In genomic region chr3:107231202-107231601, GRCm38 (mm10) we compare ENCODE assay signal across 25 mouse cellular contexts. TPM values are rescaled to one million over a fixed set of nuclear protein-coding genes. Genes with fewer than 3 reads are reported as not detected.
DNase-seq lines count a peak whose midpoint lies in the region; ATAC-seq lines count a peak whose summit lies in the region.
"Had no signal": no experiment of that assay in that cellular context is flagged by ENCODE, and none has a peak within 500 bp of the region (broad histone marks: within the 10 kb centered on the region; RNA-seq: fewer than 3 reads in every experiment).

No protein-coding gene starts in this region.

- 60% methylated on average over 4 of the region's 4 CpGs for WGBS in embryonic facial prominence, embryonic 11.5 days
- 67% methylated on average over 4 of the region's 4 CpGs for WGBS in embryonic facial prominence, embryonic 10.5 days
- 32% methylated on average over 4 of the region's 4 CpGs for WGBS in kidney, embryonic 14.5 days
- WGBS in neural tube, embryonic 11.5 days = 53% methylated on average over 4 of the region's 4 CpGs
- WGBS in neural tube, embryonic 15.5 days = 61% methylated on average over 4 of the region's 4 CpGs

- no peak overlapping the region for H3K27ac ChIP-seq in embryonic facial prominence, embryonic 11.5 days (replicated peaks; ENCODE audit: low read depth, low read length)
- no peak overlapping the region for H3K27ac ChIP-seq in embryonic facial prominence, embryonic 10.5 days (replicated peaks)
- H3K27ac ChIP-seq in kidney, embryonic 14.5 days (ENCODE audit: low read depth, low read length) = no peak overlapping the region
- no peak overlapping the region for H3K27ac ChIP-seq in neural tube, embryonic 11.5 days (ENCODE audit: low read depth, low read length)
- no peak overlapping the region for H3K27ac ChIP-seq in neural tube, embryonic 15.5 days (replicated peaks)
- H3K27ac ChIP-seq: embryonic facial prominence, embryonic 13.5 days; forebrain, embryonic 13.5 days; heart, embryonic 10.5 days; heart, embryonic 15.5 days; hindbrain, embryonic 13.5 days; hindbrain, postnatal 0 days had no signal

- H3K9me3 ChIP-seq in embryonic facial prominence, embryonic 11.5 days (replicated peaks; ENCODE audit: control insufficient read depth, low read length) = no peaks in the 10 kb centered on the region
- no peaks in the 10 kb centered on the region for H3K9me3 ChIP-seq in embryonic facial prominence, embryonic 10.5 days
- no peaks in the 10 kb centered on the region for H3K9me3 ChIP-seq in kidney, embryonic 14.5 days (ENCODE audit: control insufficient read depth, low read length)
- no peaks in the 10 kb centered on the region for H3K9me3 ChIP-seq in neural tube, embryonic 11.5 days (ENCODE audit: control insufficient read depth, low read length)
- no peaks in the 10 kb centered on the region for H3K9me3 ChIP-seq in neural tube, embryonic 15.5 days (replicated peaks)
- H3K9me3 ChIP-seq: embryonic facial prominence, embryonic 13.5 days; forebrain, embryonic 13.5 days; G1E; heart, embryonic 10.5 days; heart, embryonic 15.5 days; hindbrain, embryonic 13.5 days had no signal

- H3K27me3 ChIP-seq in embryonic facial prominence, embryonic 11.5 days (ENCODE audit: control insufficient read depth, insufficient read depth, low read length) = no peaks in the 10 kb centered on the region
- H3K27me3 ChIP-seq in embryonic facial prominence, embryonic 10.5 days (replicated peaks; ENCODE audit: low read depth, poor library complexity, severe bottlenecking) = no peaks in the 10 kb centered on the region; the same call in 1 of the 2 replicates
- H3K27me3 ChIP-seq in kidney, embryonic 14.5 days (ENCODE audit: control insufficient read depth, insufficient read depth, low read length) = no peaks in the 10 kb centered on the region
- H3K27me3 ChIP-seq in neural tube, embryonic 11.5 days (ENCODE audit: control insufficient read depth, insufficient read depth, low read length) = no peaks in the 10 kb centered on the region
- H3K27me3 ChIP-seq in neural tube, embryonic 15.5 days (replicated peaks) = no peaks in the 10 kb centered on the region; the same call in 1 of the 2 replicates
- H3K27me3 ChIP-seq: forebrain, embryonic 13.5 days had no signal

- no peak overlapping the region for H3K4me2 ChIP-seq in embryonic facial prominence, embryonic 11.5 days (ENCODE audit: low read depth, low read length)
- no peak overlapping the region for H3K4me2 ChIP-seq in kidney, embryonic 14.5 days (replicated peaks; ENCODE audit: low read depth, low read length)
- no peak overlapping the region for H3K4me2 ChIP-seq in neural tube, embryonic 11.5 days (ENCODE audit: low read depth)
- H3K4me2 ChIP-seq in neural tube, embryonic 15.5 days = no peak overlapping the region
- H3K4me2 ChIP-seq: embryonic facial prominence, embryonic 13.5 days; forebrain, embryonic 13.5 days; heart, embryonic 15.5 days; hindbrain, embryonic 13.5 days had no signal

- no peak overlapping the region for H3K4me3 ChIP-seq in embryonic facial prominence, embryonic 11.5 days (ENCODE audit: low read depth, low read length)
- no peak overlapping the region for H3K4me3 ChIP-seq in embryonic facial prominence, embryonic 10.5 days
- H3K4me3 ChIP-seq in kidney, embryonic 14.5 days (ENCODE audit: low read length) = no peak overlapping the region
- no peak overlapping the region for H3K4me3 ChIP-seq in neural tube, embryonic 11.5 days (ENCODE audit: low read depth, low read length)
- no peak overlapping the region for H3K4me3 ChIP-seq in neural tube, embryonic 15.5 days (replicated peaks)
- H3K4me3 ChIP-seq: embryonic facial prominence, embryonic 13.5 days; forebrain, embryonic 13.5 days; heart, embryonic 10.5 days; heart, embryonic 15.5 days; hindbrain, embryonic 13.5 days had no signal

- ATAC-seq in embryonic facial prominence, embryonic 11.5 days (replicated peaks; ENCODE audit: insufficient number of reproducible peaks, low FRiP score, low TSS enrichment, low read depth) = no peak
- peak; percentile 68 for ATAC-seq in kidney, embryonic 14.5 days (ENCODE audit: low FRiP score, low TSS enrichment)
- no peak for ATAC-seq in neural tube, embryonic 11.5 days (ENCODE audit: insufficient read depth, low FRiP score, low TSS enrichment)
- no peak for ATAC-seq in neural tube, embryonic 15.5 days (ENCODE audit: low FRiP score)
- ATAC-seq: CD4-positive, CD25-positive, alpha-beta regulatory T cell, adult 4 months; forebrain, embryonic 13.5 days; forebrain, postnatal 0 days; hindbrain, postnatal 0 days had no signal

- peak; percentile 12 for DNase-seq in embryonic facial prominence, embryonic 11.5 days (ENCODE audit: low spot score)
- DNase-seq in embryonic facial prominence, embryonic 10.5 days (ENCODE audit: low spot score) = no peak
- DNase-seq in kidney, postnatal 25 days = no peak
- DNase-seq in neural tube, embryonic 11.5 days (ENCODE audit: low spot score) = peak; percentile 21
- DNase-seq in left cerebral cortex, adult 9 months (ENCODE audit: low spot score in 2 of 2) = no peak
- DNase-seq: adrenal gland, adult 8-10 months; adrenal gland, postnatal 36 days; B cell, adult 2 months; cerebellum, adult 11 months; cerebellum, adult 8-10 months; cerebellum, postnatal 14 days; embryo, embryonic 11 days; forebrain, postnatal 0 days; gastrocnemius, postnatal 36 days; heart, postnatal 14 days had no signal

- no peaks in the 10 kb centered on the region for H3K36me3 ChIP-seq in embryonic facial prominence, embryonic 11.5 days (replicated peaks; ENCODE audit: control insufficient read depth, insufficient read depth, low read depth, low read length)
- H3K36me3 ChIP-seq in embryonic facial prominence, embryonic 10.5 days (replicated peaks) = no peaks in the 10 kb centered on the region
- H3K36me3 ChIP-seq in kidney, embryonic 14.5 days (ENCODE audit: control insufficient read depth, insufficient read depth, low read length) = no peaks in the 10 kb centered on the region
- no peaks in the 10 kb centered on the region for H3K36me3 ChIP-seq in neural tube, embryonic 11.5 days (ENCODE audit: control insufficient read depth, insufficient read depth, low read length)
- H3K36me3 ChIP-seq in neural tube, embryonic 15.5 days = no peaks in the 10 kb centered on the region
- H3K36me3 ChIP-seq: embryonic facial prominence, embryonic 13.5 days; G1E; heart, embryonic 10.5 days; heart, embryonic 15.5 days; hindbrain, embryonic 13.5 days had no signal

- no peak overlapping the region for H3K9ac ChIP-seq in embryonic facial prominence, embryonic 11.5 days (replicated peaks; ENCODE audit: low read length)
- H3K9ac ChIP-seq in kidney, embryonic 14.5 days (ENCODE audit: low read depth, low read length) = no peak overlapping the region
- H3K9ac ChIP-seq in neural tube, embryonic 11.5 days (ENCODE audit: low read length) = no peak overlapping the region
- H3K9ac ChIP-seq in neural tube, embryonic 15.5 days (replicated peaks) = no peak overlapping the region
- H3K9ac ChIP-seq: embryonic facial prominence, embryonic 13.5 days; forebrain, embryonic 13.5 days; forebrain, postnatal 0 days; heart, embryonic 15.5 days; hindbrain, embryonic 13.5 days had no signal

- no peaks in the 10 kb centered on the region for H3K4me1 ChIP-seq in embryonic facial prominence, embryonic 11.5 days (ENCODE audit: control insufficient read depth, insufficient read depth, low read length)
- H3K4me1 ChIP-seq in embryonic facial prominence, embryonic 10.5 days = peaks cover 8% of the 10 kb centered on the region
- peaks cover 6% of the 10 kb centered on the region for H3K4me1 ChIP-seq in kidney, embryonic 14.5 days (ENCODE audit: control insufficient read depth, insufficient read depth, low read length)
- no peaks in the 10 kb centered on the region; the same call in 1 of the 2 replicates for H3K4me1 ChIP-seq in neural tube, embryonic 11.5 days (ENCODE audit: control insufficient read depth, insufficient read depth, low read length)
- no peaks in the 10 kb centered on the region for H3K4me1 ChIP-seq in neural tube, embryonic 15.5 days
- H3K4me1 ChIP-seq: forebrain, embryonic 13.5 days had no signal

RNA-seq across cellular contexts. Expression of gene A630076J17Rik, which starts 0.8 kb away (rescaled TPM):
- 0.25 TPM in 1 of 2 replicates, not detected in the other for polyA plus RNA-seq in embryonic facial prominence, embryonic 11.5 days (2014; fragmentation: Nextera tagmentation; extraction: Ambion mirVana)
- polyA plus RNA-seq in embryonic facial prominence, embryonic 10.5 days (2016; fragmentation: Nextera tagmentation; extraction: Ambion mirVana) = not detected in 2 replicates
- polyA plus RNA-seq in kidney, embryonic 14.5 days (2014; fragmentation: Nextera tagmentation; extraction: Ambion mirVana) = not detected in 2 replicates
- not detected in 2 replicates for polyA plus RNA-seq in neural tube, embryonic 11.5 days (2014; fragmentation: Nextera tagmentation; extraction: Ambion mirVana)
- 0.14 TPM in 1 of 2 replicates, not detected in the other for polyA plus RNA-seq in neural tube, embryonic 15.5 days (2015; fragmentation: Nextera tagmentation; extraction: Ambion mirVana)
- polyA plus RNA-seq: CD4-positive, CD25-positive, alpha-beta regulatory T cell, adult 4 months; embryonic facial prominence, embryonic 13.5 days; forebrain, embryonic 13.5 days; forebrain, postnatal 0 days; G1E; heart, embryonic 10.5 days; hindbrain, embryonic 13.5 days; hindbrain, postnatal 0 days had no signal

RNA-seq across cellular contexts. Expression of gene Prok1, which starts 8.3 kb away (rescaled TPM):
- 0.15 TPM in 1 of 2 replicates, not detected in the other for polyA plus RNA-seq in embryonic facial prominence, embryonic 11.5 days (2014; fragmentation: Nextera tagmentation; extraction: Ambion mirVana)
- not detected in 2 replicates for polyA plus RNA-seq in embryonic facial prominence, embryonic 10.5 days (2016; fragmentation: Nextera tagmentation; extraction: Ambion mirVana)
- 0.09 TPM in 1 of 2 replicates, not detected in the other for polyA plus RNA-seq in kidney, embryonic 14.5 days (2014; fragmentation: Nextera tagmentation; extraction: Ambion mirVana)
- polyA plus RNA-seq in neural tube, embryonic 11.5 days (2014; fragmentation: Nextera tagmentation; extraction: Ambion mirVana) = not detected in 2 replicates
- polyA plus RNA-seq in neural tube, embryonic 15.5 days (2015; fragmentation: Nextera tagmentation; extraction: Ambion mirVana) = 0.15 and 0.36 TPM in 2 replicates
- polyA plus RNA-seq: CD4-positive, CD25-positive, alpha-beta regulatory T cell, adult 4 months; forebrain, embryonic 13.5 days; heart, embryonic 10.5 days; heart, embryonic 15.5 days had no signal

RNA-seq across cellular contexts. Expression of gene Cym, which starts 9.7 kb away (rescaled TPM):
- not detected in 2 replicates for polyA plus RNA-seq in embryonic facial prominence, embryonic 11.5 days (2014; fragmentation: Nextera tagmentation; extraction: Ambion mirVana)
- polyA plus RNA-seq in embryonic facial prominence, embryonic 10.5 days (2016; fragmentation: Nextera tagmentation; extraction: Ambion mirVana) = 0.11 TPM in 1 of 2 replicates, not detected in the other
- not detected in 2 replicates for polyA plus RNA-seq in kidney, embryonic 14.5 days (2014; fragmentation: Nextera tagmentation; extraction: Ambion mirVana)
- polyA plus RNA-seq in neural tube, embryonic 11.5 days (2014; fragmentation: Nextera tagmentation; extraction: Ambion mirVana) = not detected in 2 replicates
- 0.17 and 0.24 TPM in 2 replicates for polyA plus RNA-seq in neural tube, embryonic 15.5 days (2015; fragmentation: Nextera tagmentation; extraction: Ambion mirVana)
- polyA plus RNA-seq: forebrain, postnatal 0 days; G1E; heart, embryonic 10.5 days; hindbrain, postnatal 0 days had no signal

RNA-seq across cellular contexts. Expression of gene Lamtor5, which starts 47.5 kb away (rescaled TPM):
- polyA plus RNA-seq in embryonic facial prominence, embryonic 11.5 days (2014; fragmentation: Nextera tagmentation; extraction: Ambion mirVana) = 186 and 191 TPM in 2 replicates
- 187 and 191 TPM in 2 replicates for polyA plus RNA-seq in embryonic facial prominence, embryonic 10.5 days (2016; fragmentation: Nextera tagmentation; extraction: Ambion mirVana)
- polyA plus RNA-seq in kidney, embryonic 14.5 days (2014; fragmentation: Nextera tagmentation; extraction: Ambion mirVana) = 190 and 230 TPM in 2 replicates
- polyA plus RNA-seq in neural tube, embryonic 11.5 days (2014; fragmentation: Nextera tagmentation; extraction: Ambion mirVana) = 187 and 189 TPM in 2 replicates
- polyA plus RNA-seq in neural tube, embryonic 15.5 days (2015; fragmentation: Nextera tagmentation; extraction: Ambion mirVana) = 197 and 198 TPM in 2 replicates

RNA-seq across cellular contexts. Expression of gene Kcna10, which starts 48.3 kb away (rescaled TPM):
- polyA plus RNA-seq in embryonic facial prominence, embryonic 11.5 days (2014; fragmentation: Nextera tagmentation; extraction: Ambion mirVana) = not detected in 2 replicates
- polyA plus RNA-seq in embryonic facial prominence, embryonic 10.5 days (2016; fragmentation: Nextera tagmentation; extraction: Ambion mirVana) = not detected in 2 replicates
- polyA plus RNA-seq in kidney, embryonic 14.5 days (2014; fragmentation: Nextera tagmentation; extraction: Ambion mirVana) = not detected in 2 replicates
- not detected in 2 replicates for polyA plus RNA-seq in neural tube, embryonic 11.5 days (2014; fragmentation: Nextera tagmentation; extraction: Ambion mirVana)
- polyA plus RNA-seq in neural tube, embryonic 15.5 days (2015; fragmentation: Nextera tagmentation; extraction: Ambion mirVana) = not detected in 2 replicates
- polyA plus RNA-seq: CD4-positive, CD25-positive, alpha-beta regulatory T cell, adult 4 months; embryonic facial prominence, embryonic 13.5 days; forebrain, embryonic 13.5 days; forebrain, postnatal 0 days; G1E; heart, embryonic 10.5 days; heart, embryonic 15.5 days; hindbrain, embryonic 13.5 days; hindbrain, postnatal 0 days had no signal

Comparison
In these comparisons a context has a peak if more than half of its experiments do, and no peak if none do; other contexts are left out.
1. DNase-seq: peak in embryonic facial prominence, embryonic 11.5 days (single experiment) and neural tube, embryonic 11.5 days (single experiment); none in embryonic facial prominence, embryonic 10.5 days (single experiment), kidney, postnatal 25 days (0 of 2) and left cerebral cortex, adult 9 months (0 of 2).